Mouse (Mus musculus) heart, postnatal 36 days (tissue): ENCODE measurements around the gene Mnat1. TPM values are rescaled to one million over a fixed set of nuclear protein-coding genes. Genes with fewer than 3 reads are reported as not detected.
A peak's percentile ranks its signal among the peaks of the same experiment; 100 is the strongest.
"Not testable (repeated sequence)": the region's sequence is repeated elsewhere in the genome, so short reads cannot be mapped to it uniquely, and the experiment has no call there.

Experiments
- DNase-seq, 2 experiments: peaks; one replicate each; pipeline ENCODE4 v3.0.0; 2021 to 2022
- intact Hi-C: fragments of 180-260 bp; cut with DNase I; formaldehyde crosslinking; loops from one replicate; pipeline ENCODE4 v1.15.1; 2025
- total RNA-seq, 2 experiments: library from RNA; stranded (reverse); gene quantifications; 2 replicates each; pipeline ENCODE4 v1.2.3; 2021

Mnat1 gene
- total RNA-seq = 10 to 100 TPM; 16.6 to 20.1 TPM

GRCm38 (mm10) chr12:73123093-73124041 is at the start of gene Mnat1:
Gene Mnat1, plus strand, starts transcription at chr12:73123717.
- intact Hi-C loops = loop anchor here (5.0 kb wide), 1 partner anchor 394 kb away; no protein-coding TSS in a partner anchor
- DNase-seq = peak; percentile 88 to 92

DNA sequence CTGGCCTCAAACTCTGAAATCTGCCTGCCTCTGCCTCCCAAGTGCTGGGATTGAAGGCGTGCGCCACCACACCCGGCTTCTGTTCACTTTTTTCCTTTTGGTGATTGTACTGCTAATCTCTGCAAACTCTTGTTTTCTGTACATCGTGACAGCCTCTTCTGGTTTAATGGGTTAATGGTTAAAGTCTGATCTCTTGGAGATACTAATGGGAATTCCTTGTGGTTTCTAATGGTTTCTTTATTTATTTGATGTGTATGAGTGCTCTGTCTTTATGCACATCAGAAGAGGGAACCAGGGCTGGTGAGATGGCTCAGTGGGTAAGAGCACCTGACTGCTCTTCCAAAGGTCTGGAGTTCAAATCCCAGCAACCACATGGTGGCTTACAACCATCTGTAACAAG is 41.7 kb upstream of the Mnat1 start:
- intact Hi-C loops, DNase-seq: not testable (repeated sequence)

- intact Hi-C loops = no loop called here
- DNase-seq = no peak
Measured at GRCm38 (mm10) chr12:73083773-73084172, 39.7 kb upstream of the Mnat1 start.

GRCm38 (mm10) chr12:73085739-73086630 is 37.5 kb upstream of the Mnat1 start:
- no peak for DNase-seq
- intact Hi-C loops = no loop called here

DNA sequence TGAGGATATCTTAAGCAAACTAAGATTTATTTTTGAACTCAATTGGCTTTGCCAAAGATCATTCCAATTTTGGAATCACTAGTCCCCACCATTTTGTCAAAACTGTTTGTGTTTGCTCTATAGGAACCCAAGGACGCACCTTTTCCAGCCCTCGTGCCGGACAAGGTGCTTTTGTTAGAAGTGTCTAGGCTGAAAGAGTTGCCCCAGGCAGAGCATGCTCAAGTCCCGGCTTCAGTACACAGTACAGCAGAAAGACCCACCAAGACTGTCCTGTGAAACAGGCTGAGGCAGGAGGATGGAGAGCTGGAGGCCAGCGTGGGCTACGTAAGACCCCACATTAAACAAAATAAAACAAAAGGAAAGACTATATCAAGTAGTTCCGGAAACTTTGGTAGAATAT is 36.4 kb upstream of the Mnat1 start:
- no peak for DNase-seq
- intact Hi-C loops = no loop called here

DNA sequence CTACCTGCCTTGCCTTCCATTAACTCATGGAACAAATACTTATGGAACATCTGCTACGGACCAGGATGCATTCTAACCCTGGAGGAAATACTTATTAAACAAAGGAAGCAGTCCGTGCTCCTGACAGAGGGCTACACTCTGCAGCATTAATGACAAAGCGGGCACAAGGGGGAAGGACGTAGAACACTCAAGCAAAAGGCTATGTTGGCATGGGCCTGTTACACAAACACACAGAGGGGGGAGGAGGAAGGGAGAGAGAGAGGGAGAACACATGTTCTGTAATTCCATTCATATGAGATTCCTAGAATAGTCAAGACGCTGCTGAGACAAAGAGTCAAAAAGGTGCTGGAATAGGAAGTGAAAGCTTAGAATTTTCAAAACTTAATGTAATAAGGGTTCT is 35.0 kb upstream of the Mnat1 start:
- no peak for DNase-seq

DNA sequence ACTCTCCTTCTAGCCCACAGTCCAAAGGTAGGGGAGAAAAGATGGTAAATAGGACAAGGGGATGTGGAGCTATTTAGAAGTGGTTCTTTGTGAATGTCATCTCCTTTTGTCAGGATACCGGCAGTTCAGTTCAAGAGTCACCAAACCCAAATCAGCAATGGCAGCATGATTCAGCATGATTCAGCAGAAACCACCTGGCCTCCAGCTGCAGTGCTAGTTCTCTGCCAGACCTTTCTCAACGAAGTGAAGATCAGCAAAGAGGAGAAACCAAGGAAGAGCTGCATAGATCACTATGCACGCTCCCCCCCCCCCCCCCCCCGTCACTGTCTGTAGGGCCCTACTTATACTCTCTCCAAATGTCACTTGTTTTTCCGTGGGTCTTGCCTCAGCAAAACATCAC is 34.6 kb upstream of the Mnat1 start:
- DNase-seq = no peak
- intact Hi-C loops = no loop called here

More for the DNA sequence above, 35.0 kb upstream of the Mnat1 start:
- intact Hi-C loops = no loop called here

- no peak for DNase-seq
- intact Hi-C loops = no loop called here
Measured at GRCm38 (mm10) chr12:73090672-73091335, 32.7 kb upstream of the Mnat1 start.

- no peak for DNase-seq
- intact Hi-C loops = no loop called here
Measured at GRCm38 (mm10) chr12:73094189-73094588, 29.3 kb upstream of the Mnat1 start.

GRCm38 (mm10) chr12:73094605-73095004 is 28.9 kb upstream of the Mnat1 start:
- DNase-seq = no peak
- intact Hi-C loops = no loop called here

DNA sequence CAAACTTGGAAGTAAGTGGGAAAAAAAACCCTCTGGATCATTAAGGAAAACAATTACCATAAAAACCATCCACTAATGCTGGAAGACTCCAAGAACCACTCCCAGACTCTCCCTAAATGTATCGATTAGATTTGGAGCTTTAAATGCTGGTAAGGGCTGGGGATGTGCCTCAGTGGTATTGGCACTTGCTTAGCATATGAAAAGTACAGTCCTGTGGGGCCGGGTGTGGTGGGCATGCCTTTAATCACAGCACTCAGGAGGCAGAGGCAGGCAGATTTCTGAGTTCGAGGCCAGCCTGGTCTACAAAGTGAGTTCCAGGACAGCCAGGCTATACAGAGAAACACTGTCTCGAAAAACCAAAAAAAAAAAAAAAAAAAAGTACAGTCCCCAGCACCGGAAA is 27.3 kb upstream of the Mnat1 start:
- DNase-seq, intact Hi-C loops: not testable (repeated sequence)

DNA sequence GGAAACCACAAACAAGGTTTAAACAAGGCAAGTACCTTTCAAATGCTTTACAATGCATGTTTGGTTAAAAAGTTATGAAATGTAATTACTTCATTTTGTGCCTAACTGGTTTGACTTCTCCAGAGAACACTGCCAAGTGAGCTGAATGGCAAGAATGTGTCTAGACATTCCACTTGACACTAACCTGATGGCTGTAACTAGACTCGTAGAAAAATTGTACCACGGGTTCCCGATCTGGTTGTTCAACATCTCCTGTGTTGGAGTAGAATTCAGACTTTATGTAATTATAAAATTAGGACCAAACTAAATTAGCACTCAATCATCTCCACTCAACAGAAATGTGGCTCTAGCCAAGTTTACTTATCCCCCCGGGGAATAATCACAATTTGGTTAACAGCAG is 24.9 kb upstream of the Mnat1 start:
- intact Hi-C loops = no loop called here
- DNase-seq = no peak

DNA sequence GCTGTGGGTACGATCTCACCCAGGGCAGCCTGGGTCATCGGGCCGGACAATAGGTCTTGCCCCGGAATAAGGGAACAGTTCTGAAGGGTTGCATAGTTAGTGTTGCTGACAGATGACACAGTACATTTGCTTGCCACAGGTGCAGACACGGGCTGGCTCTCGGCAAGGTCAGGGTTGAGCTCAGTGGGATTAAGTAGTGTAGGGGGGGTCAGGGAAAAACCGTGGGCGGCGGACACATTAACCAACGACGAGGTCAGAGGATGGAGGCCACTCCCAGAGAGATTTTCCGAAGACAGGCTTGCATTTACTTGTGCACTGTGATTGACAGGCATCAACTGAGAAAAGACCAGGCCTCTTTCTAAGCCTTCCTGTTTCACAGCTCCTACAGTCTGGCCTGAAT is 19.8 kb upstream of the Mnat1 start:
- intact Hi-C loops = no loop called here
- DNase-seq = no peak

GRCm38 (mm10) chr12:73107821-73108220 is 15.7 kb upstream of the Mnat1 start:
- no peak for DNase-seq
- intact Hi-C loops = no loop called here

DNA sequence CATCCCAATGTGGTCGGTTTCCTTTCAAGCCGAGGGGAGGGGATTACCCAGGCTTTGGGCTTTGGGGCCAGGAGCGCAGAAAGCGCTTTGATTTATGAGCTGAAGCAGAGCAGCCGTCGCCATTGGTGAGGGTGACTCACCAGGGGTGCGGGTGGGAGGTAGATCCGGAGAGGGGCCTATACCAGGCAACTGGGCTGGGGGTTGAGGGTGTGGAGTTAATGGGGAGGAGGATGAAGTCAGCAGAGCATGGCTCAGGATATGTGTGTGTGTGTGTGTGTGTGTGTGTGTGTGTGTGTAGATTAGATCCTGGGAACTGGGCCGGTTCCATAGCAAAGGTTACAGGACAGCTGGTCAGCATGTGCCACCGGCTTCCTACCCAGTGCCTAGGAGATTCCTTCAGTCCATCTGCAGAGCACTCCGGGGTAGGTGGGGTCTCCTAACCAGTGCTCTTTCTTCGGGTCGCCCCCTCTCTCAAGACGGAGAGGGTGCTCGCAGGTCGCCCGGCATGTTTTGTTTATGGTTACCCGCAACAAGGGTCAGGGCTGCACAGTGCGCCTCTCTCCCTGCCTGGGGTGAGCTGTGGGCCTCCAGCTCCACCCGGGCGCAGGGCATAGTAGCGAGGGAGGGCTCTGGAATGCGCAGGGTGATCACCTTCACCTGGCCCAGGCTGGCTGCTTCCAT is 12.9 kb upstream of the Mnat1 start:
- intact Hi-C loops = loop anchor here (5.0 kb wide), 3 partner anchors 63 to 342 kb away; no protein-coding TSS in a partner anchor
- no peak for DNase-seq

DNA sequence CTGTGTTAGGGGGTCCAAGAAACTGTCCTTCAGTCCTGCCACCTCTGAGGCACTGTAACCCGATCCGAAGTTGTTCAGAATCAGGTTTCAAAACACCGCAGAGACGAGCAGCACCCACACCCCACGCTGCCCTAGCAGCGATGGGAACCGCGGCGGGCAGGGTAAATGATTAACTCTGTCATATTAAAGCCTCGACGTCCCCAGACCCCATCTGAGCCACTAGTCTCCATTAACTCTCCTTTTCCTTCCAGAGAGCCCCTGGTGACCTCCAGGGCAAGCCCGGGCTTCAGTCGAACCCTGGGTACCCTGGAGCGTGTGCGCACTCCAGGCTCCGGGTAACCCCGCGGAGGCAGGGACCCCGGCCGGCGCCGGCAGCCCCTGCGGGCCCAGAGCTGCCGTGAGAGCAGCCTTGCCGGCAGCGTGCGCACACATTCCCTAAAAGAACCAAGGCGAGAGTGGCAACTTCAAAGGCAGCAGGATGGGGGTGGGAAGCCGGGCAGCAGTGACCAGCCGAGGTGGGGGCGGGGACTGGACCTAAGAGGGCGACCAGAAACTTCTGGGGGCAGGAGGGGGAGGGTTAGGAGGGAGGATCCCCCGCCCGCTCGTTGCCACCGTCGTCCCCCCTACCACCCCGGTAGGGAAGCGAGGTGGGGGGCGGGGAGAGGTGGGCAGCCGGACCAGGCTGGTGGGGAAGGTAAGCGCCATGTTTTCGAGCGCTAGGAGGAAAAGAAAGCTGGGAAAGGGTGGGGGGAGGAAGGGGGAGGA is 11.8 kb upstream of the Mnat1 start:
- peak; percentile 15 to 28 for DNase-seq
- intact Hi-C loops = loop anchor here (5.0 kb wide), 3 partner anchors 64 to 341 kb away; no protein-coding TSS in a partner anchor

GRCm38 (mm10) chr12:73112326-73113087 is 11.0 kb upstream of the Mnat1 start:
- intact Hi-C loops = loop anchor here (5.0 kb wide), 3 partner anchors 65 to 340 kb away; no protein-coding TSS in a partner anchor
- peak; percentile 40 to 46 for DNase-seq

DNA sequence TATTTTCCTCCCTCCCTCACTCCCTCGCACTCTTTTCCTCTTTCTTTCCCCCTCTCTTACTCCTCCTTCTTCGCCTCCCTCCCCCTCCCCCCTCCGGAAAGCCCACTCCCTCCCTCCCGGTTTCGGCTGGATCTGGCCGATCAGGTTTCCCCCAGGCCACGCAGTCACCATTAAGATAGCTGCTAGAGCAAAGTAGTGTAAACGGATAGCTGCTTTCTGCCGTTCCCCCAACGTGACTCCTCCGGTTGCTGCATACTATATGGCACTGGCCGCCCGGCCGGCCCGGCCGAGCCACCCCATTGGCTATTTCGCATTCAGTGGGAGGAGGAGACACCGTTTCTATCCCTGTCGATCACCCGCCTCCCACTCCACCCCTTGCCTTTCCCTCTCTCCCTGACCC is 10.3 kb upstream of the Mnat1 start, which contains the start of gene Six4:
Six4 (minus strand) TSS at position 261 of the 400 bp plus-strand sequence.
- intact Hi-C loops = loop anchor here (5.0 kb wide), 3 partner anchors 66 to 339 kb away; no protein-coding TSS in a partner anchor
- peak; percentile 56 to 65 for DNase-seq
